Mouse (Mus musculus): ENCODE measurements at regions not wholly inside any gene's neighbourhood (a gene's known extent, or its start where the extent isn't known, plus 50 kb on each side); places are given as distances from the start of the nearest gene placed in this dataset.

GRCm38 (mm10) chr8:117898015-117898414 is 96.3 kb upstream of the Mphosph6 start:
- TF ChIP-seq CTCF (IDR thresholded peaks at IDR 0.05) = peak; percentile 66
- TF ChIP-seq POLR2A (IDR thresholded peaks at IDR 0.05; ENCODE audit: insufficient read depth, low read depth, low read length) = no peak
- TF ChIP-seq EP300 (IDR thresholded peaks at IDR 0.05; ENCODE audit: insufficient read depth, low read depth, low read length) = no peak

Measured in heart, adult 2 months (tissue).